Mouse (Mus musculus): ENCODE measurements at regions not wholly inside any gene's neighbourhood (a gene's known extent, or its start where the extent isn't known, plus 50 kb on each side); places are given as distances from the start of the nearest gene placed in this dataset.

DNA sequence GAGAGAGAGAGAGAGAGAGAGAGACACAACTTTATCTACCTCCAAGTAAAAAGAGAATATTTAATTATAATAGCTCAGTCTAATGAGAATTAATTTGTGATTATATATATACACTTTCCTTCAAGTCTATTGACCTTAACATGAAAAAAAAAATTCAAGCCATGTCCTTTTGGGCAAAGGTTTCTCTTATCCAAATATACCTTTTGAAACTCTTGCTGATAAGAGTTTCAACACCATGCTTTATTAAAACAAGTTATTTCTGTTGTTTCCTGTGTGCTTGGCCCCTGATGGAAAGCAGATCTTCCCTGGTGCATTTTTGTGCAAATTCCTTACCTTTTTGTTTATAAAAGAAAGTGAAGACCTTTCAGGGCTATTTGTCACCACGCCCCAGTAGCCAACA lies 414.7 kb upstream of the 2610301B20Rik start:
- DNase-seq, result no peak
- intact Hi-C loops (cut with DNase I; ENCODE audit: low total_unique reads), result no loop called here

DNA sequence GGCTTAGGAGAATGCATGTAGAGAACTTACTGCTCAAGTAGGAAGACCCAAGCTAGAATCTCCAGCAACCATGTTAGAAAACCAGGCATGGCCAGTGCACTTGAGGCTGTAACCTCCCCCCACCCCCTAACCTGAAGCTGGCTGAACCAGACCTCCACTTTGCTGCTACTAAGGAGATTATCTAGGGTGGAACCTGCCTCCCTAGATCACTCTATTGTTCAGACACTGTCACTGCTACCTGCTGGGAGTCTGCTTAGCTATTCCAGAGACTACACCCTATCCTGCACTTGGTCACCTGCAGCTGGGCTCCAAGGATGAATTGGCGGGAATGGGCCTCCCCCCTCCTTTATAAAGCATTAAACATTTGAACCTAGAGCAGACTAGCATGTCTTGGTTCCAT lies 393.4 kb upstream of the 2610301B20Rik start:
- intact Hi-C loops (cut with DNase I; ENCODE audit: low total_unique reads), result no loop called here
- DNase-seq, result no peak

DNA sequence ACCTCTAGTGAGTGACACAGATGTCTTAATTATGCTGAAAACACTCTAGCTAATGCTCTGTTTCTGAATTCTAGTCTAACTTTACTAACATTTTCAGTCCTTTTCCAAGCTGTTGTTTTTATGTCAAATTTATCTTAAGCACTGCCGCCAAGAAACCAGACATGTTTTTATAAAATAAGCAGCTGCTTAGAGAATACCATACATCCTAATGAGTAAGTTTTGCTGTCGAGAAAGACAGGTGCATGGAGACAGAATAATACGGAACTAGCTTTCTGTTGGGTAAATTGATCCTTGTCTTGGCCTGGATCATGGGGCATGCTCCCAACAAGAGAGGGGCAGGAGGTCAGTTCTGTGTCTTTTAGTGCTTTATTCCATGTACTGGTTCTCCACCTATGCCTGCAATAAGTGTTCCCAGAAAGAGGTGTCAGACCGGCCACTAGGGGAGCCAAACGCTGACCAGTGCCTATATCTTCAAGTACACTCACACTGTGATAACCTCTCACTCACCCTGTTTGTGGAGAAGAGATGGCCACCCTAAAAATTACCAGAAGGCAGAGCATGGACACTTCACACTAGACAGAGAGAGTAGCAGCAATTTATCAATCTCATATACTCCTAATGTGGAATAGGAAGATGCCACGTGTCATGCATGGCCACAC lies 366.0 kb upstream of the 2610301B20Rik start:
- peak; percentile 8 for DNase-seq
- intact Hi-C loops (cut with DNase I; ENCODE audit: low total_unique reads), result no loop called here

DNA sequence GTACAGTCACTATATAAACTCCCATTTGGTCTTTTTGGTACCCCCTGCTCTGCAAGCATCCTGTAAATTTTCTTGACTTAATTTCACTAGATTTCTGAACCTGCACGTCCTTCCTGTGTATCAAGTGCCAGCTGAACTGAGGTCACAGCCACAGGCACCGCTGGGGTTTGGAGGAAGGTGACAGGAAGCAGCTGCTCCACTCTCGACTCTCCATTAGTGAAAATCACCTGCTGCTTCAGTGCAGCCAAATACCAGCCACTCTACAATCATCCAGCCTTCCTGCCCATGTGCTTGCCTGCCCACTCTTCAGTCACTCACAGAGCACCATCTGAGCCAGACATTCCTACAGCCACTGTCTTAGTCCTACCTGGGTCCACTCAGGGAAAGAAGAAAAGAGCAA lies 364.3 kb upstream of the 2610301B20Rik start:
- intact Hi-C loops (cut with DNase I; ENCODE audit: low total_unique reads), result no loop called here
- no peak for DNase-seq

DNA sequence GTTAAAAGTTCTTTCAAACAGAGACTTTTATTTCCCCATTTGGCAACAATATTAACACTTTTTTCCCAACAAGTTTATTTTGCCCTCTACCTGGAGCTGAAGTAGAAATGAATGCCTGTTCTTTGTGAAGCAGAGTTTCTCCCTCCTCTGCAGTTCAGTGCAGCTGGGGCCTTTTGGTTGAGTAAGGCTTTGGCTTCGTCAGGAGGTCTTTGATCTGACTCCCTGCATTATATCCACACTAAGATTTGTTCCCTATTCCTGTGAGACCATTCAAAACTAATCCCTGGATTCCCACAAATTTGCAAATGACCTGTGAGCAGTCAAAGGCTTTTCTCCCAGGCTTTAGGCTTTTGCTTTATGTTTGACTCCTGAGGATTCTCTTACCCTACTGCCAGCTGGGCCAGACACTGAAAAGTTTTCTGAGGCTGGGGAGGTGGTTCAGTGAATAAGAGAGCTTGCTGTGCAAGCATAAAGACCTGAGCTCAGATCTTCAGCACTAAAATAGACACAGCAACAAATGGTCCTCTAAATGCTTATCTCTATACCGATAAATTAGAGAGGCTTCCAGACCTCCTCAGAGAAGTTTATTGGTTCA lies 323.5 kb upstream of the 2610301B20Rik start:
- DNase-seq, result no peak
- intact Hi-C loops (cut with DNase I; ENCODE audit: low total_unique reads), result no loop called here

DNA sequence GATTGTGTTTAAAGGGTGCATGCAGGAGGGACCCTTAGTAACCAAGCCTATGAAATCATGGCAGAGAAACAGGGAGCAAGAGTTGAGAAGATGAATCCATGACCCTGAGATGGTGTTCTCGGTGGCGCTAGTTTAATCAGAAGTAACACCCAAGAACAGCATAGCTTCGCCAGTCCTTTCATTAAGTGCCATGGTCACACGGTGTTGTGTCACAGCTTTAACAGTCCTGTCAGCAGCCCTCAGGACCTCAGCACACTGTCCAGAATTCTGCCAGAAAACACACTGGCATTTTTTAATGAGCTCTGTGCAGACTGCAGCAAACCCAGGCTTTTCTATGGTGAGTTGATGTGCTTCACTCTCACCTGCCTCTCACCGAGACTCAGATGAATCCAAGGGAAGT lies 320.6 kb upstream of the 2610301B20Rik start:
- no peak for DNase-seq
- intact Hi-C loops (cut with DNase I; ENCODE audit: low total_unique reads), result no loop called here

DNA sequence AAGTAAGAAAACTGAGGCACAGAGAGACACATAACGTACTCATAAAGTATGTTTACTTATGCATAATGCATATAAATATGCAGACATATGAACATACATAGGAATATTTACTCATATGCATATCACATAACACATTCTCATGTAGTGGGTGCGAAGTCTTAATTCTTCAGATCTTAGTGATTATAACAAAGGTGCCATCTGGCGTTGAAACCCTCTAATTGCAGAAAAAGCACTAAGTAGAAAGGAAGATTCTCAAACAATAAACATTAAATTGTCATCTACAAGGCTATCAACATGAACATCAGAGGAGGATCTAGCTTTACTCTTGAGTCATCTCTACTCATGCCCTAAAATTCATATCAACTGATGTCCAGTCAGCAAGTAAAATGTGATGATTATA lies 314.2 kb upstream of the 2610301B20Rik start:
- DNase-seq, result no peak
- intact Hi-C loops (cut with DNase I; ENCODE audit: low total_unique reads), result no loop called here

DNA sequence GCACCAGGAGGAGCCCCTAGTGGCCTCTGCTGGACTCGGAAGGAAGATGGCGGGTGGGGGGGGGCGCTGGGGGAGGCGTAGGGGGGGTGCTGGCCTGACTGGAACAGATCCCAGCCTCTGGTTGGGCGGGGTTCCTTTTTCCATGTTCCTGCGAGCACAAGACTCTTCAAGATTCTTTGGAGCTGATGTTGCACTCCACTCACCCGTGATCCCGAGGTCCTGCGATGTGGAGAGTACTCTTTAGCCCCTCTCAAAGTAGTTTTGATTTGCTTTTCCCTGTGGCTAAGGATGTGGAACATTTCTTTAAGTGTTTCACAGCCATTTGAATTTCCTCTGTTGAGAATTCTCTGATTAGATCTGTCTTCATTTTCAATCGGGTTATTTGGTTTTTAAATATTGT lies 269.8 kb upstream of the 2610301B20Rik start:
- DNase-seq, result no peak
- intact Hi-C loops (cut with DNase I; ENCODE audit: low total_unique reads), result no loop called here

DNA sequence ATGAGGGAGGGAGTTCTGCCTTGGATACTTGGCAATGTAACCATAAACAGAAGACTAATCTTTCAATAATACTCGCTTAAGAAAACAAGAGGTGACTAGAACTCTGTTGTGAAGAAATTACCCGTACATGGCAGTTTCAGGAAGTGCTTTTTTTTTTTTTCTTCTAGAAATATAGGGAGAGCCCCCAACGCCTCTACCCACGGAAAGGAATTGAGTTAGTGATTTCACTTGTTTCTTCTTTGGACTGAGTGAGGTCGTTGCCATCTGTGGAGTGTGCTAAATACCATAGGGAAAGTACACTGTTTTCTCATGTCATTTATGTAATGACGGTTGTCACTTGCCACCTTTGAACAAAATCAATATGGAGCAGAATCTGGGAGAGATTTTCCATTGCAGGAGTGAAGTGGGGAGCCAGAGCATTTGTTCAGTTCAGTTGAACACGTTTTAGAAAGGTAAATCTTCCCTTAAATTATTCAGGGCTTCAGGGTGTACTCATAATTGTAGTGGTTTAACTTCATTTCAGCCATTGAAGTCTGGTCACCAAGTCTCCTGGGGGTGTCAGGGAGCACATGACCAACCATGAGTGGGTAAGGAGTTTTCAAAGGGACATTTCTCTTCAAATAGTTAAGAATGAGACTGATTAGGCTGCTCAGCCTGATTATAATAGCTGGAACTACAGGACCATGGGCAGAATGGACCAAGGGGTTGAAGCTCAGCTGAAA lies 266.3 kb upstream of the 2610301B20Rik start:
- intact Hi-C loops (cut with DNase I; ENCODE audit: low total_unique reads), result no loop called here

DNA sequence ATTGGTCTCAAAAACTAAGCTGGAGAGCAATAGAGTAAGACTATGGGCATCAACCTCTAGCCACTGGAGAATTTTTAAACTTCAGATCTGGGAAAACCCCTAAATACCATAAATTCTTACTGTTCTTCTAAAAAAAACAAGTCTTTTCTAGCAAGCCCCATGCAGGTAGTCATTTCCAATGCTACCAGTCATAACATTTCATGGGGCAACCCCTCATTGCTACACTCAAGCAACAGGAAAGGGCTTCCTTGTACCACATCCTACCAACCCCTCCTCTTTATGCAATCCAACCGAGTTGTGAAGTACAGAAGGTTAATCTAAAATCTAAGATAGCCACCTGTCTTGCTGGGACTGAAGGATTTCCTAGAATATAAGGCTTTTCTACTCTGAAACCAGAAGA lies 263.5 kb upstream of the 2610301B20Rik start:
- no peak for DNase-seq
- intact Hi-C loops (cut with DNase I; ENCODE audit: low total_unique reads), result no loop called here

More for the DNA sequence above, 266.3 kb upstream of the 2610301B20Rik start:
- DNase-seq, result no peak

Measured in gastrocnemius, postnatal 14 days (tissue).